Mouse (Mus musculus) left cerebral cortex, adult 8-10 months (tissue): ENCODE results near the gene Orai1. TPM values are rescaled to one million over a fixed set of nuclear protein-coding genes. Genes with fewer than 3 reads are reported as not detected.

Experiments
- DNase-seq, 2 experiments: peaks; one replicate each; pipeline ENCODE4 v3.0.0; 2022; ENCODE audit warnings: low spot score in 2 of 2
- total RNA-seq, 4 experiments: library from RNA; stranded (reverse); gene quantifications; 2 replicates each; pipeline ENCODE4 v1.2.4; 2022

Orai1 gene
- total RNA-seq, 4 experiments from 2014 or later, result 6.1 to 11.8 (median 9.2) TPM

GRCm38 (mm10) chr5:123064207-123064606 is 49.3 kb downstream of the Orai1 start:
- peak in 1 of 2 experiments; percentile 25 for DNase-seq

- no peak for DNase-seq
Measured at GRCm38 (mm10) chr5:123067395-123067995, 52.6 kb downstream of the Orai1 start.

GRCm38 (mm10) chr5:123068115-123068514 is 53.2 kb downstream of the Orai1 start, which contains the start of gene Tmem120b:
Gene Tmem120b (plus strand): TSS chr5:123068415.
- no peak for DNase-seq

- DNase-seq, result no peak
Measured at GRCm38 (mm10) chr5:123068714-123069113, 53.8 kb downstream of the Orai1 start.

GRCm38 (mm10) chr5:123075576-123076418 is 60.9 kb downstream of the Orai1 start:
- DNase-seq, result peak; percentile 73 to 90

GRCm38 (mm10) chr5:123076419-123077281 is 61.8 kb downstream of the Orai1 start:
- DNase-seq, result peak in 1 of 2 experiments; percentile 15

- DNase-seq, result no peak
Measured at GRCm38 (mm10) chr5:123079568-123079967, 64.7 kb downstream of the Orai1 start.

GRCm38 (mm10) chr5:123080041-123080440 is 65.2 kb downstream of the Orai1 start:
- DNase-seq, result no peak

Other genes starting within 250 kb of the Orai1 start
- 100 to 1,000 TPM; 193 to 209 (median 196) TPM for gene Camkk2, start 235.7 kb upstream of the Orai1 start, total RNA-seq
- gene Anapc5, start 193.7 kb upstream of the Orai1 start, total RNA-seq, result 100 to 1,000 TPM; 201 to 221 (median 205) TPM
- gene Rnf34, start 165.0 kb upstream of the Orai1 start, total RNA-seq, result 10 to 100 TPM; 52.6 to 75.9 (median 58.6) TPM
- 10 to 100 TPM; 22.9 to 27.1 (median 24.6) TPM for gene Kdm2b, start 25.3 kb upstream of the Orai1 start, total RNA-seq
- gene Morn3, start 31.9 kb downstream of the Orai1 start, total RNA-seq, result not detected
- gene Tmem120b, start 53.3 kb downstream of the Orai1 start, total RNA-seq, result 10 to 100 TPM; 13.8 to 16.4 (median 16.0) TPM
- 10 to 100 TPM; 47.7 to 50.4 (median 48.3) TPM for gene Rhof, start 117.6 kb downstream of the Orai1 start, total RNA-seq
- 10 to 100 TPM; 29.3 to 35.8 (median 32.5) TPM for gene Setd1b, start 127.1 kb downstream of the Orai1 start, total RNA-seq
- 10 to 100 TPM; 24.3 to 36.7 (median 27.7) TPM for gene Psmd9, start 154.3 kb downstream of the Orai1 start, total RNA-seq
- gene Hpd, start 167.7 kb downstream of the Orai1 start, total RNA-seq, result not detected
- 1 to 10 TPM; 2.3 to 6.6 (median 5.5) TPM for gene Wdr66, start 237.0 kb downstream of the Orai1 start, total RNA-seq